Mouse (Mus musculus) thymus, adult 2 months (tissue): Measurements from ENCODE around the gene Rpl12.

Source experiments
- CTCF ChIP-seq: fragments of 200-500 bp; IDR thresholded peaks from 2 replicates; pipeline ENCODE4 v1.5.1; 2012; ENCODE audit warnings: mild to moderate bottlenecking, control low read depth, low read length, moderate library complexity, borderline replicate concordance; ENCODE audit not compliant: control insufficient read depth, poor library complexity, insufficient read depth; ENCODE audit errors: extremely low read depth
- POLR2A ChIP-seq: fragments of 200-500 bp; IDR thresholded peaks from 2 replicates; pipeline ENCODE4 v1.6.1; 2012; ENCODE audit warnings: mild to moderate bottlenecking, low read length, control low read depth, moderate library complexity; ENCODE audit not compliant: control insufficient read depth, poor library complexity, insufficient read depth; ENCODE audit errors: extremely low read depth

- no peak for TF ChIP-seq POLR2A
- TF ChIP-seq CTCF: no peak
Observed at GRCm38 (mm10) chr2:32954581-32954980, 6.8 kb upstream of the Rpl12 start.
